Mouse (Mus musculus): ENCODE measurements around the gene Arap1. TPM values are rescaled to one million over a fixed set of nuclear protein-coding genes. Genes with fewer than 3 reads are reported as not detected.

The Arap1 gene
- polyA plus RNA-seq, 1 experiment from 2014 or later: 32.6 TPM

- H3K4me3 ChIP-seq (ENCODE audit: low read length): no peak overlapping the region
- H3K27ac ChIP-seq (ENCODE audit: low read length): peak overlapping the region; percentile 19; the same call in 1 of the 2 replicates
- H3K4me2 ChIP-seq (ENCODE audit: low read depth, low read length): no peak overlapping the region
- no peak overlapping the region for H3K9ac ChIP-seq (ENCODE audit: low read length)
- 53% methylated on average over 8 of the region's 8 CpGs for WGBS
- no peaks in the 10 kb centered on the region for H3K9me3 ChIP-seq (replicated peaks; ENCODE audit: control insufficient read depth, low read length)
- ATAC-seq (replicated peaks; ENCODE audit: extremely low read depth, insufficient read depth, low FRiP score): no peak
- H3K36me3 ChIP-seq (ENCODE audit: control insufficient read depth, insufficient read depth): no peaks in the 10 kb centered on the region
- H3K27me3 ChIP-seq (ENCODE audit: control insufficient read depth, insufficient read depth, low read length): peaks cover 5% of the 10 kb centered on the region
- peaks cover 38% of the 10 kb centered on the region for H3K4me1 ChIP-seq (ENCODE audit: control insufficient read depth, insufficient read depth, low read length)
These were observed 109.9 kb downstream of the Arap1 start for GRCm38 (mm10) chr7:101457801-101458200.

GRCm38 (mm10) chr7:101458278-101458781, 110.5 kb downstream of the Arap1 start:
- 0 out of 2 replicates have a peak overlapping the region, but pooled peaks have one; percentile 4 for H3K9ac ChIP-seq (ENCODE audit: low read length)
- peaks cover 3% of the 10 kb centered on the region; the same call in 1 of the 2 replicates for H3K27me3 ChIP-seq (ENCODE audit: control insufficient read depth, insufficient read depth, low read length)
- peaks cover 42% of the 10 kb centered on the region for H3K4me1 ChIP-seq (ENCODE audit: control insufficient read depth, insufficient read depth, low read length)
- ATAC-seq (replicated peaks; ENCODE audit: extremely low read depth, insufficient read depth, low FRiP score): no peak
- H3K4me2 ChIP-seq (ENCODE audit: low read depth, low read length): no peak overlapping the region
- no peaks in the 10 kb centered on the region for H3K36me3 ChIP-seq (ENCODE audit: control insufficient read depth, insufficient read depth)
- H3K27ac ChIP-seq (ENCODE audit: low read length): peak overlapping the region; percentile 7; the same call in 1 of the 2 replicates
- 68% methylated on average over 4 of the region's 4 CpGs for WGBS
- no peak overlapping the region for H3K4me3 ChIP-seq (ENCODE audit: low read length)
- no peaks in the 10 kb centered on the region for H3K9me3 ChIP-seq (replicated peaks; ENCODE audit: control insufficient read depth, low read length)

- Histone ChIP-seq H3K4me2 (ENCODE audit: low read depth, low read length) (no peak overlapping the region), H3K36me3 (ENCODE audit: control insufficient read depth, insufficient read depth) (no peaks in the 10 kb centered on the region), H3K9me3 (replicated peaks; ENCODE audit: control insufficient read depth, low read length) (no peaks in the 10 kb centered on the region), H3K9ac (ENCODE audit: low read length) (no peak overlapping the region), H3K27me3 (ENCODE audit: control insufficient read depth, insufficient read depth, low read length) (peaks cover 3% of the 10 kb centered on the region; the same call in 1 of the 2 replicates), H3K4me1 (ENCODE audit: control insufficient read depth, insufficient read depth, low read length) (peaks cover 50% of the 10 kb centered on the region), H3K27ac (ENCODE audit: low read length) (no peak overlapping the region), H3K4me3 (ENCODE audit: low read length) (no peak overlapping the region)
- ATAC-seq (replicated peaks; ENCODE audit: extremely low read depth, insufficient read depth, low FRiP score): no peak
- WGBS: 70% methylated on average over 9 of the region's 9 CpGs
These were observed 111.5 kb downstream of the Arap1 start for GRCm38 (mm10) chr7:101459305-101459813.

GRCm38 (mm10) chr7:101459923-101460607, 112.2 kb downstream of the Arap1 start:
- ATAC-seq (replicated peaks; ENCODE audit: extremely low read depth, insufficient read depth, low FRiP score): no peak
- Histone ChIP-seq H3K4me3 (ENCODE audit: low read length) (no peak overlapping the region), H3K9me3 (replicated peaks; ENCODE audit: control insufficient read depth, low read length) (no peaks in the 10 kb centered on the region), H3K27me3 (ENCODE audit: control insufficient read depth, insufficient read depth, low read length) (peaks cover 3% of the 10 kb centered on the region; the same call in 1 of the 2 replicates), H3K36me3 (ENCODE audit: control insufficient read depth, insufficient read depth) (no peaks in the 10 kb centered on the region), H3K4me1 (ENCODE audit: control insufficient read depth, insufficient read depth, low read length) (peaks cover 54% of the 10 kb centered on the region), H3K9ac (ENCODE audit: low read length) (peak overlapping the region; percentile 5; the same call in 1 of the 2 replicates), H3K27ac (ENCODE audit: low read length) (peak overlapping the region; percentile 41; the same call in 1 of the 2 replicates), H3K4me2 (ENCODE audit: low read depth, low read length) (peak overlapping the region; percentile 7; the same call in 1 of the 2 replicates)
- 49% methylated on average over 10 of the region's 10 CpGs for WGBS

GRCm38 (mm10) chr7:101460608-101460957, 112.7 kb downstream of the Arap1 start:
- Histone ChIP-seq H3K36me3 (ENCODE audit: control insufficient read depth, insufficient read depth) (no peaks in the 10 kb centered on the region), H3K4me1 (ENCODE audit: control insufficient read depth, insufficient read depth, low read length) (peaks cover 59% of the 10 kb centered on the region), H3K9me3 (replicated peaks; ENCODE audit: control insufficient read depth, low read length) (no peaks in the 10 kb centered on the region), H3K27me3 (ENCODE audit: control insufficient read depth, insufficient read depth, low read length) (peaks cover 3% of the 10 kb centered on the region; the same call in 1 of the 2 replicates), H3K4me3 (ENCODE audit: low read length) (no peak overlapping the region), H3K4me2 (ENCODE audit: low read depth, low read length) (peak overlapping the region; percentile 7; the same call in 1 of the 2 replicates), H3K9ac (ENCODE audit: low read length) (peak overlapping the region; percentile 5; the same call in 1 of the 2 replicates), H3K27ac (ENCODE audit: low read length) (peak overlapping the region; percentile 41; the same call in 1 of the 2 replicates)
- ATAC-seq (replicated peaks; ENCODE audit: extremely low read depth, insufficient read depth, low FRiP score): peak; percentile 69
- WGBS: 23% methylated on average over 10 of the region's 10 CpGs

- no peak for ATAC-seq (replicated peaks; ENCODE audit: extremely low read depth, insufficient read depth, low FRiP score)
- no peaks in the 10 kb centered on the region for H3K36me3 ChIP-seq (ENCODE audit: control insufficient read depth, insufficient read depth)
- no peak overlapping the region for H3K9ac ChIP-seq (ENCODE audit: low read length)
- no peak overlapping the region for H3K4me2 ChIP-seq (ENCODE audit: low read depth, low read length)
- no peak overlapping the region for H3K27ac ChIP-seq (ENCODE audit: low read length)
- peaks cover 3% of the 10 kb centered on the region; the same call in 1 of the 2 replicates for H3K27me3 ChIP-seq (ENCODE audit: control insufficient read depth, insufficient read depth, low read length)
- H3K4me1 ChIP-seq (ENCODE audit: control insufficient read depth, insufficient read depth, low read length): peaks cover 68% of the 10 kb centered on the region
- no peaks in the 10 kb centered on the region for H3K9me3 ChIP-seq (replicated peaks; ENCODE audit: control insufficient read depth, low read length)
- H3K4me3 ChIP-seq (ENCODE audit: low read length): no peak overlapping the region
- WGBS: 67% methylated on average over 11 of the region's 11 CpGs
These were observed 113.7 kb downstream of the Arap1 start for GRCm38 (mm10) chr7:101461571-101461970.

Other genes starting within 250 kb of the Arap1 start
- 32.1 and 35.1 TPM in 2 replicates for gene Atg16l2, start 45.8 kb upstream of the Arap1 start, polyA plus RNA-seq (2015; fragmentation: Nextera tagmentation; extraction: Ambion mirVana)
- gene Stard10, start 31.0 kb upstream of the Arap1 start, polyA plus RNA-seq (2015; fragmentation: Nextera tagmentation; extraction: Ambion mirVana): 27.0 and 31.3 TPM in 2 replicates
- 2.0 and 7.8 TPM in 2 replicates for gene Gm45837, start 62.8 kb downstream of the Arap1 start, polyA plus RNA-seq (2015; fragmentation: Nextera tagmentation; extraction: Ambion mirVana)
- 12.7 and 21.1 TPM in 2 replicates for gene Pde2a, start 73.6 kb downstream of the Arap1 start, polyA plus RNA-seq (2015; fragmentation: Nextera tagmentation; extraction: Ambion mirVana)
- 0.07 TPM in 1 of 2 replicates, not detected in the other for gene Art2b, start 237.5 kb downstream of the Arap1 start, polyA plus RNA-seq (2015; fragmentation: Nextera tagmentation; extraction: Ambion mirVana)